Mouse (Mus musculus) forebrain, embryonic 12.5 days (tissue): ENCODE measurements at regions not wholly inside any gene's neighbourhood (a gene's known extent, or its start where the extent isn't known, plus 50 kb on each side); places are given as distances from the start of the nearest gene placed in this dataset.
A peak's percentile ranks its signal among the peaks of the same experiment; 100 is the strongest.

Experiments used
- ATAC-seq: fragments of 200-750 bp; cut with Nextera tagmentation; 2 replicates; pipeline ENCODE4 v1.8.0; 2017; ENCODE audit warnings: moderate TSS enrichment; ENCODE audit not compliant: low FRiP score
- H3K27ac ChIP-seq: fragments of 300-500 bp; sonication (generic); 2 replicates; pipeline ENCODE4 v1.5.1; 2016; ENCODE audit warnings: mild to moderate bottlenecking
- H3K27me3 ChIP-seq: fragments of 300-500 bp; sonication (generic); 2 replicates; pipeline ENCODE4 v1.6.1; 2016; ENCODE audit warnings: mild to moderate bottlenecking
- H3K36me3 ChIP-seq: fragments of 300-500 bp; sonication (generic); replicated peaks from 2 replicates; pipeline ENCODE4 v1.6.1; 2016; ENCODE audit warnings: mild to moderate bottlenecking
- H3K4me1 ChIP-seq: fragments of 300-500 bp; sonication (generic); 2 replicates; pipeline ENCODE4 v1.6.1; 2016
- H3K4me2 ChIP-seq: fragments of 300-500 bp; sonication (generic); 2 replicates; pipeline ENCODE4 v1.6.1; 2016; ENCODE audit warnings: mild to moderate bottlenecking, moderate library complexity
- H3K4me3 ChIP-seq: fragments of 300-500 bp; sonication (generic); replicated peaks from 2 replicates; pipeline ENCODE4 v1.5.1; 2016; ENCODE audit warnings: mild to moderate bottlenecking
- H3K9ac ChIP-seq: fragments of 300-500 bp; sonication (generic); 2 replicates; pipeline ENCODE4 v1.6.1; 2016; ENCODE audit warnings: mild to moderate bottlenecking
- H3K9me3 ChIP-seq: fragments of 300-500 bp; sonication (generic); 2 replicates; pipeline ENCODE4 v1.6.1; 2016
- WGBS: fragments of 180-500 bp; shearing (Covaris S2); methylation state at CpG from one replicate; pipeline ENCODE4 v1.1.7; 2016; 5-methylcytosine and 5-hydroxymethylcytosine counted together

GRCm38 (mm10) chr14:16954511-16955443 is 135.8 kb upstream of the Rarb start:
- no peaks in the 10 kb centered on the region for H3K27me3 ChIP-seq
- H3K27ac ChIP-seq = no peak overlapping the region

DNA sequence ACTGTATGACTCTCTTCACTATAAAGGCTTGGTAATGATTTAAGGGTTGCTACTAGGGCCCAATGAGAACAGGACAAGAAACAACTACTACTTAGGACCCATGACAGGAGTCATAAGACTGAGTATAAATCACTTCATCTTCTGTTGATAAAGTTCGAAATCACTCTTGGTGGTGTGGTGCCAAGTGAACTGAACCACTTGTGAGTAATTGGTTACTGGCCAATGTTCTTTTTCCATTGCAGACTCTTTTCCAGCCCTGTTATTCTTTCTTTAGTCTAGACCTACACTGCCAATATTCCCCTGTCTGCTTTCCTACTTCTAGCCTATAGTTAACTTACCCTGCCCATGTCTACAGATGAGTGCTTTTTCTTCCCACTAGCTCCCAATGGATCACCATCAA is 129.8 kb upstream of the Rarb start:
- Histone ChIP-seq H3K36me3 (no peaks in the 10 kb centered on the region), H3K4me1 (no peaks in the 10 kb centered on the region), H3K27ac (no peak overlapping the region), H3K9ac (no peak overlapping the region), H3K4me2 (no peak overlapping the region), H3K4me3 (no peak overlapping the region), H3K9me3 (no peaks in the 10 kb centered on the region), H3K27me3 (no peaks in the 10 kb centered on the region)
- WGBS = 89% methylated on average over 1 of the region's 1 CpGs
- ATAC-seq = no peak

More at GRCm38 (mm10) chr14:16954511-16955443, 135.8 kb upstream of the Rarb start:
- no peak overlapping the region for H3K9ac ChIP-seq
- H3K4me2 ChIP-seq = no peak overlapping the region
- H3K4me3 ChIP-seq = no peak overlapping the region
- 49% methylated on average over 6 of the region's 6 CpGs for WGBS
- peak; percentile 44; the same call in 1 of the 2 replicates for ATAC-seq
- H3K9me3 ChIP-seq = no peaks in the 10 kb centered on the region
- H3K36me3 ChIP-seq = no peaks in the 10 kb centered on the region
- no peaks in the 10 kb centered on the region for H3K4me1 ChIP-seq

DNA sequence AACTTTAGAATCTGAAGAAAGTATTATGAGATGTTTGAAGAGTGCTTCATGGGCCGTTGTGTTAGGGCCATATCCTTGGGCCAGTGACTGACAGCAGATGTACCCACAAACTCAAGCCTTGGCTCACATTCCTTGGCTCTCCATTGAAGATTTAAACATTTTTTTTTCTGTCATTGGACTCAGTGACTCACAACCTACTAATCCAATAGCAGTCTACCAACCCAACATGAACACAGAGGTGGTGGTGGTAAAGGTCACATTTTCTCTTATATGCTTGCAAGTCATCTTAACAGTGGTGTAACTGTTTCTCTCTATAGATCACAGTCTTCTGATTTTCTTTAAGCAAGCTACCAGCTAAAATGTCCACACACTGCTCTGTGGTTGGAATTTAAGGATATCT is 125.5 kb upstream of the Rarb start:
- 83% methylated on average over 1 of the region's 1 CpGs for WGBS
- Histone ChIP-seq H3K4me2 (no peak overlapping the region), H3K27ac (no peak overlapping the region), H3K27me3 (no peaks in the 10 kb centered on the region), H3K9me3 (no peaks in the 10 kb centered on the region), H3K4me3 (no peak overlapping the region), H3K36me3 (no peaks in the 10 kb centered on the region), H3K9ac (no peak overlapping the region), H3K4me1 (no peaks in the 10 kb centered on the region)
- no peak for ATAC-seq

DNA sequence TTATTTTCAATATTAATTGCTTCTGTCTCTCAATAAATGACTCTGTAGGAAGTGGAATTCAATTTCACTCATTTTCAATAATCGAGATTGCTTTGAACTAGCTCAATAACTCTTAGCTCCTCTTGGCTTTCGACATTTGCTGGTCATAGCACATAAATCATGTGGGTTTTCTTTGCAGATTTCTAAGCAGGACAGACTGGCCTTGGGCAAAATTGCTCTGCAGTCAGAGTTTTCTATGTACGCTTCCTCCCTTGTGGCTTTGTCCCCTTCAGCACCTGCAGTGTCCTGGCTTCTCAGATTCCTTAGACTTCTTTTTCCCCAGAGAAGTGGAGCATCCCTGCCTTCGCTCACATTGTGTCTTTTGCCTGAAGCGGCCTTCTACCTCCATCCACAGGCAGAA is 124.6 kb upstream of the Rarb start:
- H3K36me3 ChIP-seq = no peaks in the 10 kb centered on the region
- no peak overlapping the region for H3K4me2 ChIP-seq
- H3K4me3 ChIP-seq = no peak overlapping the region
- WGBS = 89% methylated on average over 5 of the region's 5 CpGs
- H3K4me1 ChIP-seq = no peaks in the 10 kb centered on the region
- no peak overlapping the region for H3K27ac ChIP-seq
- no peak overlapping the region for H3K9ac ChIP-seq
- no peaks in the 10 kb centered on the region for H3K9me3 ChIP-seq
- H3K27me3 ChIP-seq = no peaks in the 10 kb centered on the region
- no peak for ATAC-seq

GRCm38 (mm10) chr14:16927136-16927535 is 108.2 kb upstream of the Rarb start:
- H3K4me2 ChIP-seq = no peak overlapping the region
- no peak for ATAC-seq
- no peaks in the 10 kb centered on the region for H3K4me1 ChIP-seq
- no peak overlapping the region for H3K27ac ChIP-seq
- no peaks in the 10 kb centered on the region for H3K27me3 ChIP-seq
- H3K4me3 ChIP-seq = no peak overlapping the region
- 92% methylated on average over 2 of the region's 2 CpGs for WGBS
- H3K9ac ChIP-seq = no peak overlapping the region
- no peaks in the 10 kb centered on the region for H3K9me3 ChIP-seq
- H3K36me3 ChIP-seq = no peaks in the 10 kb centered on the region

- H3K4me2 ChIP-seq = no peak overlapping the region
- no peak overlapping the region for H3K9ac ChIP-seq
- H3K27me3 ChIP-seq = no peaks in the 10 kb centered on the region
- no peak overlapping the region for H3K27ac ChIP-seq
- no peaks in the 10 kb centered on the region for H3K9me3 ChIP-seq
- H3K4me3 ChIP-seq = no peak overlapping the region
- no peaks in the 10 kb centered on the region for H3K4me1 ChIP-seq
- ATAC-seq = no peak
- no peaks in the 10 kb centered on the region for H3K36me3 ChIP-seq
- 79% methylated on average over 9 of the region's 9 CpGs for WGBS
These were observed 82.7 kb upstream of the Rarb start for GRCm38 (mm10) chr14:16901534-16902147.

DNA sequence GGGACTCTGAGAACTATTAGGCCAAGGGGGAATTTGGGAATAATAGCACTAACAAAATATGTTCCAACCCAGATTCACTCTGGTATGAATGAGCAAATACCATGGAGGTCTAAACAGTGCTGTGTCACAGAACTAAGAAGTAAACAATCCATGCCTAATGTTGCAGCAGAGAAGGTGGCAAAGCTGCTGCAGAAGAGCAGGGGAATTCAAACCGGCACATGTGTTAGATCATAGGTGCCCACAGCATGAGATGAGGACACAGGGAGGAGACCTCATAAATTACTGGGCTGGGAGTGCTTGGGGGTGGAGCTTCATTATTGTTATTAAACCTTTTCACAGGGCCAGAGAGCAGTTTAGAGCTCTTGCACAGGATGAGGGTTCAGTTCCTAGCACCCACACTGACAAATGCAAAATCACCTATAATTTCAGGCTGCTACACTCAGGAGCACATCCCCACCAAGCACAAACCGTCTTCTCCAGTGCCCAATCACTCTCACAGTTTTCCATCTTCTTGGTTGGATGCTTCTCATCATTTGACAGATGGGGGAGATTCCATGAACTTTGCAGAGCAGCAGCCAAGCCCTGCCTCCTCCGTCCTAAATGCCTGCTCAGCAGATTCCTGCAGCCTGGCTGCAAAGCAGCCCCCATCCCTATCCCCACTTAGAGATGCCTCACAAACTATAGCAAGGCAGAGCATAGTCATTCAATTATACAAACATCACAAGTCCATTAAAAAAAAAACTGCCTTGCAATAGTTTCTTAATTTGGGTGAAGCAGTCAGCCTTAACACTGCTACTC is 79.0 kb upstream of the Rarb start:
- WGBS = 51% methylated on average over 3 of the region's 3 CpGs
- Histone ChIP-seq H3K9me3 (no peaks in the 10 kb centered on the region), H3K36me3 (no peaks in the 10 kb centered on the region), H3K4me2 (no peak overlapping the region), H3K27me3 (no peaks in the 10 kb centered on the region), H3K27ac (no peak overlapping the region), H3K9ac (no peak overlapping the region), H3K4me3 (no peak overlapping the region), H3K4me1 (no peaks in the 10 kb centered on the region)
- no peak for ATAC-seq

GRCm38 (mm10) chr14:16896974-16897373 is 78.0 kb upstream of the Rarb start:
- Histone ChIP-seq H3K4me3 (no peak overlapping the region), H3K4me1 (no peaks in the 10 kb centered on the region), H3K27me3 (no peaks in the 10 kb centered on the region), H3K9me3 (no peaks in the 10 kb centered on the region), H3K27ac (no peak overlapping the region), H3K9ac (no peak overlapping the region), H3K4me2 (no peak overlapping the region), H3K36me3 (no peaks in the 10 kb centered on the region)
- no peak for ATAC-seq
- 83% methylated on average over 3 of the region's 3 CpGs for WGBS

DNA sequence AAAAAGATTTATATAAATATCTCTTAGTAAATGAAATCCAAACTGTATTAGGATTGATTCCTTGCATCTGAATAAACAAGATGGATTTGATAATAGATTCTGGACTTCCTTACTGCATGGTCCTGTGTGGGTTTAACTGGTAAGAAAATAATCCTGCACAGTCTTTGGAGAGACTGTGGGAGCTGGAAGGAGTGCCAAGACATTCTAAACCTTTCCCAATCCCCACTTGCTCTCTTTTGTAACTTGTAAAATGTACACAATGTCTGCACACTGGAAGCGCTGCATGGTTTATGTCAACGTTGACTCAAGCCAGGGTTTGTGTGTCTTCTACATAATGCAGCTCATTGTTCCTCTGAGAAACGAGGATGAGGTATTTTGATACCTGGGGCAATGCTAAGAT is 62.3 kb upstream of the Rarb start:
- no peak for ATAC-seq
- no peak overlapping the region for H3K9ac ChIP-seq
- no peak overlapping the region for H3K4me3 ChIP-seq
- no peaks in the 10 kb centered on the region for H3K4me1 ChIP-seq
- no peaks in the 10 kb centered on the region for H3K36me3 ChIP-seq
- H3K9me3 ChIP-seq = no peaks in the 10 kb centered on the region
- H3K4me2 ChIP-seq = no peak overlapping the region
- H3K27ac ChIP-seq = no peak overlapping the region
- WGBS = 65% methylated on average over 3 of the region's 3 CpGs
- H3K27me3 ChIP-seq = no peaks in the 10 kb centered on the region

- H3K4me2 ChIP-seq = no peak overlapping the region
- no peak overlapping the region for H3K9ac ChIP-seq
- no peak overlapping the region for H3K27ac ChIP-seq
- no peaks in the 10 kb centered on the region for H3K36me3 ChIP-seq
- H3K4me1 ChIP-seq = no peaks in the 10 kb centered on the region
- no peaks in the 10 kb centered on the region for H3K27me3 ChIP-seq
- no peaks in the 10 kb centered on the region for H3K9me3 ChIP-seq
- H3K4me3 ChIP-seq = no peak overlapping the region
- ATAC-seq = no peak
- 92% methylated on average over 2 of the region's 2 CpGs for WGBS
These were observed 50.3 kb upstream of the Rarb start for GRCm38 (mm10) chr14:16869221-16869620.
